Mouse (Mus musculus) heart, postnatal 0 days (tissue): ENCODE data around the gene Meox2.

Experiments
- CTCF ChIP-seq: IDR thresholded peaks from 2 replicates; pipeline ENCODE4 v1.5.1; 2016; ENCODE audit warnings: antibody characterized with exemption, control low read depth, low read depth
- EP300 ChIP-seq: IDR thresholded peaks from 2 replicates; pipeline ENCODE4 v1.6.1; 2016; ENCODE audit warnings: antibody characterized with exemption, low read depth

- TF ChIP-seq CTCF = no peak
- TF ChIP-seq EP300 = no peak
These were observed 15.4 kb downstream of the Meox2 start for GRCm38 (mm10) chr12:37123763-37124162.
